Mouse (Mus musculus) monocyte, adult 2 months (primary cell): ENCODE measurements at regions not wholly inside any gene's neighbourhood (a gene's known extent, or its start where the extent isn't known, plus 50 kb on each side); places are given as distances from the start of the nearest gene placed in this dataset.

Experiments used
- DNase-seq, 2 experiments: peaks; one replicate each; pipeline ENCODE4 v3.0.0; 2022; ENCODE audit warnings: low spot score in 2 of 2, low read depth in 1 of 2

- no peak for DNase-seq
These were observed 558.6 kb downstream of the Vrk1 start for GRCm38 (mm10) chr12:106568541-106569085.

GRCm38 (mm10) chr12:106572956-106573355, 562.9 kb downstream of the Vrk1 start:
- no peak for DNase-seq

- no peak for DNase-seq
These were observed 572.7 kb downstream of the Vrk1 start for GRCm38 (mm10) chr12:106582760-106583159.

GRCm38 (mm10) chr12:106585626-106586025, 575.6 kb downstream of the Vrk1 start:
- no peak for DNase-seq

GRCm38 (mm10) chr12:106592686-106593085, 582.7 kb downstream of the Vrk1 start:
- no peak for DNase-seq

- DNase-seq: no peak
These were observed 587.6 kb downstream of the Vrk1 start for GRCm38 (mm10) chr12:106597636-106598035.

- DNase-seq: no peak
These were observed 597.2 kb downstream of the Vrk1 start for GRCm38 (mm10) chr12:106607240-106607639.

- DNase-seq: no peak
These were observed 597.8 kb downstream of the Vrk1 start for GRCm38 (mm10) chr12:106607655-106608337.

- no peak for DNase-seq
These were observed 608.7 kb downstream of the Vrk1 start for GRCm38 (mm10) chr12:106618684-106619083.

GRCm38 (mm10) chr12:106626786-106627185, 616.8 kb downstream of the Vrk1 start:
- DNase-seq: no peak

- DNase-seq: no peak
These were observed 622.5 kb downstream of the Vrk1 start for GRCm38 (mm10) chr12:106632566-106632965.

- DNase-seq: no peak
These were observed 623.1 kb downstream of the Vrk1 start for GRCm38 (mm10) chr12:106633096-106633495.

- DNase-seq: peak; percentile 3 to 13
These were observed 648.3 kb downstream of the Vrk1 start for GRCm38 (mm10) chr12:106658317-106658716.

- DNase-seq: no peak
These were observed 663.3 kb downstream of the Vrk1 start for GRCm38 (mm10) chr12:106673232-106673766.

- no peak for DNase-seq
These were observed 664.7 kb downstream of the Vrk1 start for GRCm38 (mm10) chr12:106674741-106675140.

GRCm38 (mm10) chr12:106676136-106676535, 666.1 kb downstream of the Vrk1 start:
- no peak for DNase-seq

GRCm38 (mm10) chr12:106676566-106676965, 666.5 kb downstream of the Vrk1 start:
- DNase-seq: no peak

- no peak for DNase-seq
These were observed 676.0 kb downstream of the Vrk1 start for GRCm38 (mm10) chr12:106685986-106686385.

GRCm38 (mm10) chr12:106687751-106688150, 677.7 kb downstream of the Vrk1 start:
- no peak for DNase-seq

GRCm38 (mm10) chr12:106688156-106688740, 678.2 kb downstream of the Vrk1 start:
- no peak for DNase-seq

GRCm38 (mm10) chr12:106702958-106703357, 692.9 kb downstream of the Vrk1 start:
- no peak for DNase-seq

GRCm38 (mm10) chr12:106721271-106722009, 711.4 kb downstream of the Vrk1 start:
- DNase-seq: no peak
